ENCODE assay signal across 8 mouse cellular contexts in genomic region chr4:62207851-62208695, GRCm38 (mm10). TPM values are rescaled to one million over a fixed set of nuclear protein-coding genes. Genes with fewer than 3 reads are reported as not detected.
DNase-seq lines count a peak whose midpoint lies in the region; ATAC-seq lines count a peak whose summit lies in the region.

No protein-coding gene starts in this region.

- H3K4me3 ChIP-seq in intestine, embryonic 16.5 days (ENCODE audit: low read length): peak overlapping the region; percentile 87

- intact Hi-C loops in left cerebral cortex, postnatal 14 days (cut with DNase I): no loop called here

- DNase-seq in adrenal gland, postnatal 25 days: peak; percentile 91
- DNase-seq in embryo, embryonic 11.5 days (ENCODE audit: low read depth, low spot score): peak; percentile 70
- DNase-seq in gastrocnemius, postnatal 4 days (ENCODE audit: low spot score in 2 of 2): peak; percentile 72 to 89
- peak; percentile 90 to 91 for DNase-seq in left cerebral cortex, postnatal 14 days (ENCODE audit: low spot score in 2 of 2)
- peak; percentile 87 for DNase-seq in mesoderm, embryonic 11.5 days (ENCODE audit: low read depth, low spot score)
- peak; percentile 68 for DNase-seq in skeletal muscle tissue, adult 2 months (ENCODE audit: low read depth, low spot score)

- H3K27ac ChIP-seq in intestine, embryonic 16.5 days (ENCODE audit: low read length): peak overlapping the region; percentile 90

- peak overlapping the region; percentile 67 for H3K4me2 ChIP-seq in intestine, embryonic 16.5 days (ENCODE audit: low read depth, low read length)

- H3K9me3 ChIP-seq in intestine, embryonic 16.5 days (ENCODE audit: control insufficient read depth, low read length): no peaks in the 10 kb centered on the region

- no peaks in the 10 kb centered on the region for H3K27me3 ChIP-seq in intestine, embryonic 16.5 days (replicated peaks; ENCODE audit: control insufficient read depth, insufficient read depth, low read length)

- H3K4me1 ChIP-seq in intestine, embryonic 16.5 days (ENCODE audit: control insufficient read depth, insufficient read depth, low read length): peaks cover 7% of the 10 kb centered on the region; the same call in 1 of the 2 replicates

- ATAC-seq in intestine, embryonic 16.5 days: peak; percentile 98
- no peak for ATAC-seq in monocyte, adult 5-6 weeks (replicated peaks; ENCODE audit: insufficient number of reproducible peaks, low FRiP score, low TSS enrichment, poor library complexity, severe bottlenecking)

- under 1% methylated on average over 45 of the region's 45 CpGs for WGBS in intestine, embryonic 16.5 days

- peak overlapping the region; percentile 88 for H3K9ac ChIP-seq in intestine, embryonic 16.5 days (ENCODE audit: low read depth, low read length)

- peaks cover 9% of the 10 kb centered on the region for H3K36me3 ChIP-seq in intestine, embryonic 16.5 days (ENCODE audit: control insufficient read depth, insufficient read depth, low read length)

RNA-seq across cellular contexts. Expression of gene Zfp37, which starts 22.8 kb away (rescaled TPM):
- total RNA-seq in adrenal gland, postnatal 25 days (2021): 3.8 and 5.2 TPM in 2 replicates
- total RNA-seq in gastrocnemius, postnatal 4 days (2021): 1 to 10 TPM; 5.2 to 5.3 TPM
- 4.8 and 5.3 TPM in 2 replicates for polyA plus RNA-seq in intestine, embryonic 16.5 days (2015; fragmentation: Nextera tagmentation; extraction: Ambion mirVana)
- total RNA-seq in left cerebral cortex, postnatal 14 days (2021): 10 to 100 TPM; 20.3 to 20.7 TPM
- not detected in 3 replicates for total RNA-seq in monocyte, adult 5-6 weeks (2017)

RNA-seq across cellular contexts. Expression of gene Slc31a2, which starts 54.3 kb away (rescaled TPM):
- total RNA-seq in adrenal gland, postnatal 25 days (2021): 27.7 and 30.6 TPM in 2 replicates
- 10 to 100 TPM in 1 of 2 experiments, 1 to 10 TPM in 1; 9.5 to 12.3 TPM for total RNA-seq in gastrocnemius, postnatal 4 days (2021)
- polyA plus RNA-seq in intestine, embryonic 16.5 days (2015; fragmentation: Nextera tagmentation; extraction: Ambion mirVana): 20.4 and 21.2 TPM in 2 replicates
- 1 to 10 TPM; 7.1 to 9.8 TPM for total RNA-seq in left cerebral cortex, postnatal 14 days (2021)
- total RNA-seq in monocyte, adult 5-6 weeks (2017): 20.9 to 21.7 TPM (median 21.4 TPM) in 3 replicates

RNA-seq across cellular contexts. Expression of gene Mup21, which starts 57.4 kb away (rescaled TPM):
- total RNA-seq in adrenal gland, postnatal 25 days (2021): not detected in 2 replicates
- total RNA-seq in gastrocnemius, postnatal 4 days (2021): not detected
- polyA plus RNA-seq in intestine, embryonic 16.5 days (2015; fragmentation: Nextera tagmentation; extraction: Ambion mirVana): not detected in 2 replicates
- total RNA-seq in left cerebral cortex, postnatal 14 days (2021): not detected
- total RNA-seq in monocyte, adult 5-6 weeks (2017): not detected in 3 replicates
